Mouse (Mus musculus) heart, embryonic 14.5 days (tissue): ENCODE results near the gene Tex261. TPM values are rescaled to one million over a fixed set of nuclear protein-coding genes. Genes with fewer than 3 reads are reported as not detected.

Experiments
- ATAC-seq: fragments of 200-750 bp; cut with Nextera tagmentation; 2 replicates; pipeline ENCODE4 v1.8.0; 2017; ENCODE audit warnings: low read depth, moderate TSS enrichment; ENCODE audit not compliant: insufficient number of reproducible peaks, insufficient read depth, low FRiP score
- H3K27ac ChIP-seq, 2 experiments: fragments of 200-500 bp in 1 of 2; fragments of 300-500 bp in 1 of 2; sonication (generic) in 1 of 2; replicated peaks in 1 of 2; 2 replicates each; pipeline ENCODE4 v1.5.1; 2012 to 2014; ENCODE audit warnings: low read depth in 2 of 2, low read length in 2 of 2, control low read depth in 1 of 2, mild to moderate bottlenecking in 1 of 2, mixed read lengths in 1 of 2; ENCODE audit not compliant: control insufficient read depth in 1 of 2, insufficient read depth in 1 of 2
- H3K27me3 ChIP-seq: fragments of 300-500 bp; sonication (generic); 2 replicates; pipeline ENCODE4 v1.6.1; 2014; ENCODE audit warnings: mild to moderate bottlenecking, low read length, control low read depth; ENCODE audit not compliant: control insufficient read depth, insufficient read depth
- H3K36me3 ChIP-seq: fragments of 300-500 bp; sonication (generic); 2 replicates; pipeline ENCODE4 v1.6.1; 2014; ENCODE audit warnings: mild to moderate bottlenecking, control low read depth, low read length, mixed read lengths; ENCODE audit not compliant: control insufficient read depth, insufficient read depth
- H3K4me1 ChIP-seq, 2 experiments: fragments of 200-500 bp in 1 of 2; fragments of 300-500 bp in 1 of 2; sonication (generic) in 1 of 2; 2 replicates each; pipeline ENCODE4 v1.6.1; 2012 to 2014; ENCODE audit warnings: low read length in 2 of 2, control low read depth in 1 of 2, mixed read lengths in 1 of 2; ENCODE audit not compliant: control insufficient read depth in 2 of 2, insufficient read depth in 2 of 2
- H3K4me2 ChIP-seq: fragments of 300-500 bp; sonication (generic); 2 replicates; pipeline ENCODE4 v1.6.1; 2014; ENCODE audit warnings: mild to moderate bottlenecking, low read length
- H3K4me3 ChIP-seq, 2 experiments: fragments of 200-500 bp in 1 of 2; fragments of 300-500 bp in 1 of 2; sonication (generic) in 1 of 2; 2 replicates each; pipeline ENCODE4 v1.5.1; 2012 to 2014; ENCODE audit warnings: low read length in 2 of 2, mild to moderate bottlenecking in 2 of 2, control low read depth in 1 of 2, low read depth in 1 of 2, moderate library complexity in 1 of 2; ENCODE audit not compliant: control insufficient read depth in 1 of 2, insufficient read depth in 1 of 2
- H3K9ac ChIP-seq: fragments of 300-500 bp; sonication (generic); 2 replicates; pipeline ENCODE4 v1.6.1; 2014; ENCODE audit warnings: mild to moderate bottlenecking, low read length
- H3K9me3 ChIP-seq: fragments of 300-500 bp; sonication (generic); 2 replicates; pipeline ENCODE4 v1.6.1; 2016; ENCODE audit warnings: low read length, control low read depth; ENCODE audit not compliant: control insufficient read depth
- WGBS: fragments of 180-500 bp; shearing (Covaris S2); extraction: QIAGEN DNeasy Blood & Tissue Kit; methylation state at CpG from one replicate; pipeline ENCODE4 v1.1.7; 2014; 5-methylcytosine and 5-hydroxymethylcytosine counted together
- polyA plus RNA-seq: library from polyadenylated mRNA; unstranded; fragments of >200 nt; fragmentation: Nextera tagmentation; extraction: Ambion mirVana; gene quantifications from 2 replicates; pipeline ENCODE4 v1.2.1, GENCODE M21; 2014

The Tex261 gene
- polyA plus RNA-seq, 1 experiment from 2014 or later = 75.9 TPM

DNA sequence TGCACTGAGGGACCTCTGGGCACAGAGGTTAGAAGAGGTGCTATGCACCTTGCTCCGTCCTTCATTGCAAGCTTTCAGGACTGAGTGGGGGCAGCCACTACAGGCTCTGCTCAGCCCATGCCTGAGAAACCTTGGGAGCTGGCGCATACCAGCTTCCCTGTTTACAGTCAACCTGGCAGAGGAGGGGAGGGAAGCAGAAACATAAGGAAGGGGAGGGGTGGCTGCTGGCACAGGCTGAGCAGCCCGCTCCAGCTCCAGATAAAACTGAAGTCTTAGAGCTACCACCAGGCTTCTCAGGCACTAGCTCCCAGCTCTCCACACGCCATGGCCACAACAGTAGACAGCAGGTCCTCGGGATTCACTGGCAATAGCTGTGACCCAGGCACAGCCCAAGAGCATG is 32.9 kb downstream of the Tex261 start, which contains the start of gene Atp6v1b1:
Gene Atp6v1b1 (plus strand): TSS at position 230 of the 400 bp plus-strand sequence.
- ATAC-seq = no peak

DNA sequence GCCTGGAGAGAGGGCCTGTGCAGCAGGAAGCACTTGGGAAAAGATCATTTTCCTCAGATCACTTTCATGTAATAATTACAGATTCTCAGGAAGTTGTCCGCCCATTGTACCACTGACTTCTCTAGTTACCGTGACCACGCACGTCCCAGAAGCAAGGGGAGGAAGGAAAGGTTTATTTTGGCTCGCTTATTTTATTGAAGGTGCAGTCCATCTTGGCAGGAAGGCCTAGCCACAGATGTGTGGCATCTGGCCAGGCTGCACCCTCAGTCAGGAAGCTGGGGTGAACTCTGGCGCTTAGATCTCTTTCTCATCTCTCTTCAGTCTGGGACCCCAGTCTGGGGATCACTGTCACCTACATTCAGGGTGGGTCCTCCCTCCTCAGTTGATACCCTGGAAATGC is 37.0 kb downstream of the Tex261 start:
- no peaks in the 10 kb centered on the region for H3K36me3 ChIP-seq
- H3K27ac ChIP-seq = no peak overlapping the region
- no peaks in the 10 kb centered on the region; a peak in 1 of 4 replicates for H3K4me1 ChIP-seq
- ATAC-seq = no peak
- H3K27me3 ChIP-seq = peaks cover 26% of the 10 kb centered on the region
- no peak overlapping the region for H3K9ac ChIP-seq
- no peak overlapping the region for H3K4me3 ChIP-seq
- no peak overlapping the region for H3K4me2 ChIP-seq
- WGBS = 60% methylated on average over 6 of the region's 6 CpGs
- H3K9me3 ChIP-seq = peaks cover 9% of the 10 kb centered on the region; the same call in 1 of the 2 replicates

More for the DNA sequence above, 32.9 kb downstream of the Tex261 start, which contains the start of gene Atp6v1b1:
- Histone ChIP-seq H3K9ac (no peak within 1 kb of the TSS), H3K4me2 (no peak within 1 kb of the TSS), H3K4me1 (peaks cover 0 to 2% of the 10 kb centered on the region in 2 experiments; a peak in 1 of 4 replicates), H3K27ac (no peak within 1 kb of the TSS), H3K27me3 (peaks cover 28% of the 10 kb centered on the region), H3K4me3 (no peak within 1 kb of the TSS), H3K36me3 (no peaks in the 10 kb centered on the region), H3K9me3 (no peaks in the 10 kb centered on the region)
- 42% methylated on average over 5 of the region's 5 CpGs for WGBS

DNA sequence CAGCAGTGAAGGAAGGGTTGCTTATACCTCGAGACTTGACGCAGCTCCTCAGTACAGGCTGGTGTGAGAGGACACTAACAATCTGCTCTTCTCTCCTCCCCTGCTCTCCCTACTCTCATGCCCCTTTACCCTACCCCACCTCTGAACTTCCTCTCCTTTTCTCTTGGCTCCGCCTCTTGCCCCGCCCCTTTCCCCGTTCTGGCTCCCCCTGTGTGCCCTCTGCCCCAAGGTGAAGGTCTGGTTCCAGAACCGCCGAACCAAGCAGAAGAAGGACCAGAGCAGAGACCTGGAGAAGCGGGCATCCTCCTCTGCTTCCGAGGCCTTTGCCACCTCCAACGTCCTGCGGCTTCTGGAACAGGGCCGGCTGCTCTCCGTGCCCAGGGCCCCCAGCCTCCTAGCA is 38.3 kb downstream of the Tex261 start:
- H3K9ac ChIP-seq = no peak overlapping the region
- H3K4me2 ChIP-seq = no peak overlapping the region
- peaks cover 15% of the 10 kb centered on the region for H3K27me3 ChIP-seq
- no peak overlapping the region for H3K27ac ChIP-seq
- 29% methylated on average over 13 of the region's 13 CpGs for WGBS
- no peaks in the 10 kb centered on the region for H3K36me3 ChIP-seq
- no peaks in the 10 kb centered on the region; a peak in 1 of 4 replicates for H3K4me1 ChIP-seq
- H3K4me3 ChIP-seq = no peak overlapping the region
- H3K9me3 ChIP-seq = peaks cover 9% of the 10 kb centered on the region; the same call in 1 of the 2 replicates
- ATAC-seq = no peak

DNA sequence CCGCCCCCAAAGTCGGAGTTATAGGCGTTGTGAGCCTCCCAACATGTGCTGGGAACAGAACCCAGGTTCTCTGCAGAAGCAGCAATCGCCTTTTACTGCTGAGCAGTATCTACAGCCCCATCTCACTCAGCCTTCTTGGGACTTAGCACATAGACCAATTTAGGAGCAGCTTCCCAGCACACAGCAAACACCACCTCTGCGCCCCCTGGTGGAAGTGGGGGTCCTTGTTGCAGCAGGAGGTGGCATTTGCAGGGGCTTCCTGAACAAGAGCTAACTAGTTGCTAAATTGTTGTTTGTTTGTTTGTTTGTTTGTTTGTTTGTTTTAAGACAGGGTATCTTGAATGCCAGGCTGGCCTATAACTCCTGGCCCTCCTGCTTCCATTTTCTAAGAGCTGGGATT is 44.5 kb downstream of the Tex261 start:
- Histone ChIP-seq H3K4me2 (no peak overlapping the region), H3K27ac (no peak overlapping the region), H3K36me3 (no peaks in the 10 kb centered on the region), H3K9me3 (peaks cover 9% of the 10 kb centered on the region; the same call in 1 of the 2 replicates), H3K4me1 (no peaks in the 10 kb centered on the region), H3K27me3 (peaks cover 35% of the 10 kb centered on the region), H3K9ac (no peak overlapping the region), H3K4me3 (no peak overlapping the region)
- 28% methylated on average over 5 of the region's 5 CpGs for WGBS
- no peak for ATAC-seq

DNA sequence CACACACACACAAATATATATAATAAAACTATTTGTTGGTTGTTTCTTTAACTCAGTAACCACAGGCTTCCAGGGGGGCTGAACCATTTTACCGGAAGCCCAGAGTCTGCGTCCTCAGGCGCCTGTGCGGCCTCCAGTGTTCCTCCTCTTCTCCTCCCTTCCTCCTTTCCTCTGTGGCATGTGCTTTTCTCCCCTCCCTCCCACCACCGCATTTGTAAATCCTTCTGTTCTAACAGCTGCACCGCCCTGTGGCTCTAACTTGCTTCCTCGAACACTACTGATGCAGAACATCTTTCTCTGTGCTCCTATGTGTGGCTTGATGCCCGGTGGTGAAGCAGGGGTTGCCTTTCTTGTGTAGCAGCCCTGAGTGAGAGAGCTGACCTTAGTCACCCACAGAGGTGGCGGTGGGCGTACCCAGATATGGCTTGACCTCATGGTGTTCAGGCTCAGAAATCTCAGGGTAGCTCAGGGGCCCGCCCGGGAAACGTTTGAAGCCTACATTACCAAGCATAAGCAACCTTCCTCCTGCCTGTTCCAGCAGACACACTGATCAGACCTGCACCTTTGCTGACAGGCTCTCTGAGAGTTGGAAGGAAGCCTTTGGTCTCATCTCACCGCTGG is 46.2 kb downstream of the Tex261 start:
- no peak overlapping the region for H3K27ac ChIP-seq
- 57% methylated on average over 14 of the region's 14 CpGs for WGBS
- no peak overlapping the region for H3K9ac ChIP-seq
- H3K9me3 ChIP-seq = peaks cover 8% of the 10 kb centered on the region; the same call in 1 of the 2 replicates
- no peak overlapping the region for H3K4me2 ChIP-seq
- peaks cover 34% of the 10 kb centered on the region for H3K27me3 ChIP-seq
- no peak for ATAC-seq
- no peak overlapping the region for H3K4me3 ChIP-seq
- H3K36me3 ChIP-seq = no peaks in the 10 kb centered on the region
- H3K4me1 ChIP-seq = no peaks in the 10 kb centered on the region

DNA sequence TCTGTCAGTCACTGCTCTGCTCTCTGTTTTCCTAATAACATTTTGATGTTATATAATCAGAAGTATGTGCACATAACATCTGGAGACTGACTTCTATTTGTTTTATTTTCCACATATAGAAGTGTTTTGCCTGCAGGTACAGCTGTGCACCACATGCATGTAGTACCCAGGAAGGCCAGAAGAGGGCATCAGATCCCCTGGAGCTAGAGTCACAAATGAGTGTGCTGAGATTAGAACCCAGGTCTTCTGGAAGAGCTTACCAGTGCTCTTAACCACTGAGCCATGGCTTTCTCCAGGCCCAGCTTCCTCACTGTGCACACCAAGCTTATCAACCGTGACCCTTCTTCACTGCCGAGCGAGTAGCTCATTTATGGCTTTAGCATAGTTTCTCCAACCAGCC is 47.1 kb downstream of the Tex261 start:
- peaks cover 42% of the 10 kb centered on the region for H3K27me3 ChIP-seq
- ATAC-seq = no peak
- WGBS = 87% methylated on average over 3 of the region's 3 CpGs

DNA sequence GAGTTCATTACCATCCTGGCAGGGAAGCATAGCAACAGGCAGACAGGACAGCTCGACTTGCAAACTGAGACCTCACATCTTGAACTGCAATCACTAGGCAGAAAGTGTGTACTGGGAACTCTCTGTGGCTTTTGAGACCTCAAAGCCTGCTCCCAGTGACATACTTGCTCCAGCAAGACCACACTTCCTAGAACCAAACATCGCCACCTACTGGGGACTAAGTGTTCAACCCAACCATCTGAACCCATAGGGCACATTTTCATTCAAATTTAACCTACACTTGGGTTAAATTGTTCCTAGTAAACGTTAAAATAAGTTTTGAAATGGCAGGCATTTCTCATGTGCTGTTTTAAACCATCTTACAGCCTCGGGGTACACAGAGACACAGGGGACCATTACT is 48.4 kb downstream of the Tex261 start:
- no peak overlapping the region for H3K27ac ChIP-seq
- ATAC-seq = no peak
- H3K4me2 ChIP-seq = no peak overlapping the region
- peaks cover 53% of the 10 kb centered on the region for H3K27me3 ChIP-seq
- WGBS = 38% methylated on average over 4 of the region's 4 CpGs
- H3K9ac ChIP-seq = no peak overlapping the region
- H3K36me3 ChIP-seq = no peaks in the 10 kb centered on the region
- no peak overlapping the region for H3K4me3 ChIP-seq
- no peaks in the 10 kb centered on the region for H3K4me1 ChIP-seq
- H3K9me3 ChIP-seq = no peaks in the 10 kb centered on the region

More for the DNA sequence above, 47.1 kb downstream of the Tex261 start:
- no peaks in the 10 kb centered on the region for H3K36me3 ChIP-seq
- H3K4me3 ChIP-seq = no peak overlapping the region
- no peaks in the 10 kb centered on the region for H3K4me1 ChIP-seq
- no peak overlapping the region for H3K4me2 ChIP-seq
- H3K27ac ChIP-seq = no peak overlapping the region
- H3K9ac ChIP-seq = no peak overlapping the region
- no peaks in the 10 kb centered on the region for H3K9me3 ChIP-seq

DNA sequence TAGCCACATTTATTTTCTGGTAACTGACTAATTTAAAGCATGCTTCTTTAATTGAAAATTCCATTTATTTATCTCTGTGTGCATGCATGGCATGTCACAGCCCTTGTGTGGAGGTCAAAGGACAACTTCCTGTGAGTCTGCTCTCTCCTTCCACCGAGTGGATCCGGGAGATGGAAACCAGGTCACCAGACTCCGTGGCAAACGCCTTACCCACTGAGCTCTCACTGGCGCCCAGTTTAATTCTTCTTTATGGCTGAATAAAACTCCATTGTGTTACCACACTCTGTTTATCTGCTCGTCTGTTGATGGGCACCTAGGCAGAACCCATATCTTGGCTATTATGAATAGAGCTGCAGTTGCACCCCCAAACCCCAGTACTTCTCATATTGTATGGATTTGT is 53.1 kb downstream of the Tex261 start:
- Histone ChIP-seq H3K27ac (no peak overlapping the region), H3K27me3 (peaks cover 78% of the 10 kb centered on the region), H3K4me3 (no peak overlapping the region), H3K4me2 (no peak overlapping the region), H3K4me1 (no peaks in the 10 kb centered on the region), H3K9me3 (no peaks in the 10 kb centered on the region), H3K36me3 (no peaks in the 10 kb centered on the region), H3K9ac (no peak overlapping the region)
- ATAC-seq = no peak
- 18% methylated on average over 6 of the region's 6 CpGs for WGBS
